Mouse (Mus musculus) forebrain, embryonic 14.5 days (tissue): ENCODE data around the gene Xpo4. TPM values are rescaled to one million over a fixed set of nuclear protein-coding genes. Genes with fewer than 3 reads are reported as not detected.

Source experiments
- ATAC-seq: fragments of 200-750 bp; cut with Nextera tagmentation; 2 replicates; pipeline ENCODE4 v1.8.0; 2017; ENCODE audit warnings: mild to moderate bottlenecking, moderate library complexity
- DNase-seq: peaks from one replicate; pipeline ENCODE4 v3.0.0-alpha.2; 2015; ENCODE audit warnings: low spot score
- H3K27ac ChIP-seq: fragments of 300-500 bp; sonication (generic); 2 replicates; pipeline ENCODE4 v1.5.1; 2014; ENCODE audit warnings: low read depth, mild to moderate bottlenecking, control low read depth, low read length, moderate library complexity
- H3K27me3 ChIP-seq: fragments of 300-500 bp; sonication (generic); replicated peaks from 2 replicates; pipeline ENCODE4 v1.6.1; 2014; ENCODE audit warnings: low read length, control low read depth, mixed read lengths; ENCODE audit not compliant: control insufficient read depth, insufficient read depth
- H3K36me3 ChIP-seq: fragments of 300-500 bp; sonication (generic); 2 replicates; pipeline ENCODE4 v1.6.1; 2014; ENCODE audit warnings: low read length, control low read depth; ENCODE audit not compliant: control insufficient read depth, insufficient read depth
- H3K4me1 ChIP-seq: fragments of 300-500 bp; sonication (generic); 2 replicates; pipeline ENCODE4 v1.6.1; 2014; ENCODE audit warnings: antibody characterized with exemption, low read length, control low read depth; ENCODE audit not compliant: control insufficient read depth, insufficient read depth
- H3K4me2 ChIP-seq: fragments of 300-500 bp; sonication (generic); 2 replicates; pipeline ENCODE4 v1.6.1; 2014; ENCODE audit warnings: mild to moderate bottlenecking, control low read depth, low read length
- H3K4me3 ChIP-seq: fragments of 300-500 bp; sonication (generic); 2 replicates; pipeline ENCODE4 v1.5.1; 2014; ENCODE audit warnings: low read depth, low read length, control low read depth
- H3K9ac ChIP-seq: fragments of 300-500 bp; sonication (generic); 2 replicates; pipeline ENCODE4 v1.6.1; 2014; ENCODE audit warnings: mild to moderate bottlenecking, low read length, control low read depth, moderate library complexity
- H3K9me3 ChIP-seq: fragments of 300-500 bp; sonication (generic); replicated peaks from 2 replicates; pipeline ENCODE4 v1.6.1; 2016; ENCODE audit warnings: low read length, control low read depth, mixed read lengths; ENCODE audit not compliant: control insufficient read depth
- WGBS: fragments of 180-500 bp; shearing (Covaris S2); extraction: QIAGEN DNeasy Blood & Tissue Kit; methylation state at CpG from one replicate; pipeline ENCODE4 v1.1.7; 2014; 5-methylcytosine and 5-hydroxymethylcytosine counted together
- polyA plus RNA-seq: library from polyadenylated mRNA; unstranded; fragments of >200 nt; fragmentation: Nextera tagmentation; extraction: Ambion mirVana; gene quantifications from 2 replicates; pipeline ENCODE4 v1.2.1, GENCODE M21; 2014

The Xpo4 gene
- polyA plus RNA-seq, 1 experiment from 2014 or later, result 13.7 TPM

DNA sequence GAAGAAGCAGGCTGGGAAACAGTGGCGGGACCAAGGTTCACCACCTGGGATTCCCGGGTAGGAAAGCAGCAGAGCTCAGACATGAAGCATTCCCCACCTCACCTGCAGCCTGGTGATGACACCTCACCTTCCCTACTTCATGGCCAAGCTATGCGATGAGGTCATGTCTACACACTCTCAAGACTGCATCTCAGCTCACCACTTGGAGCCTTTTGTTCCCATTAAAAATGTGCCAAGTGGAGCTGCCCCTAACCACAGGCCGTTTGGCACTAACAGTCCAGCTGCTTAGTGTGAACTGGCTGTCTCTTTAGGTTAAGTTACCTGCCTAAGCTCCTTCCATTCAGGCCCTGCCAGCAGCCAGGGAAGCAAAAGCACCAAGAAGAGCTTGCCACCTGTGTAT is 39.8 kb upstream of the Xpo4 start:
- H3K9ac ChIP-seq, result no peak overlapping the region
- H3K4me3 ChIP-seq, result no peak overlapping the region
- H3K27ac ChIP-seq, result no peak overlapping the region
- no peaks in the 10 kb centered on the region for H3K9me3 ChIP-seq
- H3K4me2 ChIP-seq, result no peak overlapping the region
- WGBS, result 79% methylated on average over 4 of the region's 4 CpGs
- H3K27me3 ChIP-seq, result no peaks in the 10 kb centered on the region
- H3K36me3 ChIP-seq, result no peaks in the 10 kb centered on the region; the same call in 1 of the 2 replicates
- no peak for DNase-seq
- no peak for ATAC-seq
- H3K4me1 ChIP-seq, result peaks cover 13% of the 10 kb centered on the region

DNA sequence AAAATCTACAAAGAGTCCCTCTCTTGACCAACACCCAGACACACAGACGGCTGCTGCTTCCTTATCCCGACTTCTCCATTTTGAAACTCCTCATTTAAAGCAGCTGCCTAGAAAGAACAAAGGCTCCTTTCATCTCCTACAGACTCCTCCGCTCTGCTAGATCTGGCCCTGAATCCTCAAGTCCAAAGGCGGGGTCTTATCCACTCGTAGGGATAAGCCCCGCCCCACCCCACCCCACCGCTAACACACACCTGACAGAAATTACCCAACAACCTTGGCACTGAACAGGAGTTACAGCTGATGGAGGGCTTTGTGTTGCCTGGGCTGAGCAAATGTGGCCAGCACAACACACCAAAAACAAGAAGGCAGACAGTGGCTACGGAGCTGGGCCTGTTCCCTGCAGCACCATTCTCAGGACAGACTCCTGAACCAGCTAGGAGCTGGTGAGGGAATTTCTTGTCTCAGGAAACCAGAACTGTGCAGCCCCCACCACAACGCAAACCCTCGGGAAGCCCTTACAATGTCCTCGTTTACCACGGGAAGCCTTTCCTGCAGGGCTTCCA is 36.8 kb upstream of the Xpo4 start:
- ATAC-seq (peak; percentile 73), DNase-seq (peak; percentile 75)
- WGBS, result 26% methylated on average over 12 of the region's 12 CpGs
- H3K4me3 ChIP-seq, result no peak overlapping the region
- no peak overlapping the region for H3K9ac ChIP-seq
- H3K4me1 ChIP-seq, result peaks cover 2% of the 10 kb centered on the region
- H3K27me3 ChIP-seq, result no peaks in the 10 kb centered on the region
- no peak overlapping the region for H3K4me2 ChIP-seq
- H3K27ac ChIP-seq, result peak overlapping the region; percentile 77
- no peaks in the 10 kb centered on the region for H3K9me3 ChIP-seq
- peaks cover 19% of the 10 kb centered on the region for H3K36me3 ChIP-seq

DNA sequence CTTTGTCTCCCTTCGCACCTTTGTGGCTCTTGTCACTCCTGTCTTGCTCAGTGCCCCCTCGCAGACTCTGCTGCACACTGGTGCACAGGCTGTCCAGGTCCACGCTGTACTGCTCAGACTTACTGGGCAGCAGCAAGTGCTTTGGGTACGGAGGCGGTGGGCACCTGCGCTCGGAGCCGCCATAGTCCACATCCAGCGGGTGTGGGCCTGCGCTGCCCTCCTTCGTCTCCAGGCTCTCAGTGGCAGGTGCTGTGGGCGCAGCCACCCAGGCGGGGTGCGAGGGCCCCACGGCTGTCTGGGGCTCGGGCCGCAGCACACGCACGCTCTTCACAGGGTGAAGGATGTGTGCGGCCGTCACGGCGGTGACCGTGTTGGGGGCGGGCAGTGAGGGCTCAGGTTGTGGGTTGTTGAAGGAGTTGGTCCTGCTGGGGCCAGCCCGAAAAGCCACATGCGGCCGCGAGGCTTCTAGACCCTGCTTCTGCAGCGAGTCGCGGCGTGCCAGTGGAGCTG is 34.3 kb upstream of the Xpo4 start:
- DNase-seq (no peak), ATAC-seq (no peak)
- no peak overlapping the region for H3K4me3 ChIP-seq
- no peaks in the 10 kb centered on the region for H3K27me3 ChIP-seq
- H3K4me2 ChIP-seq, result no peak overlapping the region
- no peaks in the 10 kb centered on the region; the same call in 1 of the 2 replicates for H3K4me1 ChIP-seq
- H3K9me3 ChIP-seq, result no peaks in the 10 kb centered on the region
- 97% methylated on average over 33 of the region's 33 CpGs for WGBS
- H3K27ac ChIP-seq, result no peak overlapping the region
- no peak overlapping the region for H3K9ac ChIP-seq
- H3K36me3 ChIP-seq, result peaks cover 33% of the 10 kb centered on the region

DNA sequence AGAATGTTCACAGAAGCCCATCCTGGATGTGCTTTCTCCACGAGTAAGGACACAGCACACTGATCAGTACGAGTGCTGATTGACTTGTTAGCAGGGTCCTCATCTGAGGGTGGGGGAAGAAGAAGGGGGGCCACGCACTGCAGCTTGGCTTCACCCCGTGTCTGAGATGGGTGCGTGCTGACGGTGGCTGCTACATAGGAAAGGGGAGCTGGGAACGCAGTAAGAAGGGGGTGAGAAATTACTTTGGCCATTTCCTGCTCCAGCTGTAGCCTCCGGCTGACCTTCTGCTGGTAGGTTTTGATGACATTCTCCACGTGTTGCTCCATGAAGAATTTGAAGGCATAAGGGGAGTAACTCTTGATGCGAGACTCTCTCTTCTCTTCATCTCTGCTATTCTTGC is 33.8 kb upstream of the Xpo4 start:
- H3K27me3 ChIP-seq, result no peaks in the 10 kb centered on the region
- H3K9ac ChIP-seq, result no peak overlapping the region
- no peak overlapping the region for H3K4me2 ChIP-seq
- no peak for DNase-seq
- WGBS, result 92% methylated on average over 10 of the region's 10 CpGs
- no peaks in the 10 kb centered on the region; the same call in 1 of the 2 replicates for H3K4me1 ChIP-seq
- H3K27ac ChIP-seq, result no peak overlapping the region
- no peaks in the 10 kb centered on the region for H3K9me3 ChIP-seq
- peaks cover 38% of the 10 kb centered on the region for H3K36me3 ChIP-seq
- H3K4me3 ChIP-seq, result no peak overlapping the region
- ATAC-seq, result no peak

DNA sequence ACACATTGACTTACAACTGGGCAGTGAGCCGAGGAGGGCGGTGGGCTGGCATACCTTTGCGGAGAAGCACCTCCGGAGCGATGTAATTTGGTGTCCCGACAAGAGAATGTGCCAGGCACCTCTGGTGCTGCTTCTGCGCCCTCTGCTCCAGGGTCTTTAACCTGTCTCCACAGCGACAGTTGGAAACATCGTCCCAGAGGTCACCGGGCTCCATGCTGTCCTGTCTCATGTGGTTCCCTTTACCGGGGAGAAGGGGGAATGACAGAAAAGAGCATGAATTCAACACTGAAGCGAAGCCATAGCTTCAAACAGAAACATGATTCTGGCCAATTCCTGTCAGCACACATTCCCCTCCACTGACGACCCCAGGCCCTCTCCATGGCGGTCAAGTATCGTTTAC is 30.8 kb upstream of the Xpo4 start:
- H3K36me3 ChIP-seq, result peaks cover 42% of the 10 kb centered on the region
- whole genome bisulfite sequencing, result 95% methylated on average over 15 of the region's 15 CpGs
- H3K4me1 ChIP-seq, result no peaks in the 10 kb centered on the region
- no peak overlapping the region for H3K27ac ChIP-seq
- DNase-seq (no peak), ATAC-seq (no peak)
- no peaks in the 10 kb centered on the region for H3K9me3 ChIP-seq
- H3K9ac ChIP-seq, result no peak overlapping the region
- H3K4me3 ChIP-seq, result no peak overlapping the region
- H3K4me2 ChIP-seq, result no peak overlapping the region
- no peaks in the 10 kb centered on the region for H3K27me3 ChIP-seq

DNA sequence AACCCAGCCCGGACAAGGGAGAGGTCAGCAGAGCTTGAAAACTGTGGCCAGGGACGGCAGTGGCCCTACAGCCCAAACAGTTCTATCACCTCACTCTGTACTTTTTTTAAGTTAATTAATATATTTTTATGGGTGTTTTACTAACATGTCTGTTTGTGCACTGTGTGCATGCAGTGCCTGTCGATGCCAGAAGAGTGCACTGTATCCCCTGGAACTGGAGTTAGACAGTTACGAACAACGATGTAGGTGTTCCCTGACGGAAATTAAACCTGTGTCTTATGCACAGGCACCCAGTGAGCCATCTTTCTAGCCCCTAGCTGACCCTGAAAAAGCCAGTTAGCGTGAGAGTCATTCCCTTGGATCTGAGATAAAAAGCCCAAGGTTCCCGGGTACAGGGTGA is 30.3 kb upstream of the Xpo4 start:
- ATAC-seq (no peak), DNase-seq (no peak)
- H3K9me3 ChIP-seq, result no peaks in the 10 kb centered on the region

DNA sequence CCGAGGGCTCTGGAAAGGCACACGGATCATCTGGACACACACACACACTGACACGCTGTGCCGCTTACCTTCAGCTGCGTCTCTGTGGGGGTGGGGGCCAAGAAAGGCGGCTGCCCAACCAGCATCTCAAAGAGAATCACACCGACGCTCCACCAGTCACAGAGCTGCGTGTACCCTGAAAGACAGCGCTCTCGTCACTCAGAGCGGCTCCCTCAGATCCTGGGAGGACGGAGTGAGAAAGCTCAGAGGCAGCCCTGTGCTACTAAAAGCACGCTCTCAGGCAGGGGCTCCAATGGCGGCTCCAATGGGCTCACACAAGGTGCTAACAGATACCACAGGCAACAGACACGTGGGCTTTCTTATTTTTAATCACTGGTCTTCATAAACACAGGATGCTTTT is 29.0 kb upstream of the Xpo4 start:
- WGBS, result 84% methylated on average over 16 of the region's 16 CpGs
- no peak overlapping the region for H3K9ac ChIP-seq
- no peak overlapping the region for H3K4me3 ChIP-seq
- no peak overlapping the region for H3K4me2 ChIP-seq
- no peaks in the 10 kb centered on the region for H3K27me3 ChIP-seq
- H3K9me3 ChIP-seq, result no peaks in the 10 kb centered on the region
- H3K27ac ChIP-seq, result no peak overlapping the region
- H3K36me3 ChIP-seq, result peaks cover 42% of the 10 kb centered on the region
- no peaks in the 10 kb centered on the region for H3K4me1 ChIP-seq
- ATAC-seq (no peak), DNase-seq (no peak)

More for the DNA sequence above, 30.3 kb upstream of the Xpo4 start:
- Histone ChIP-seq H3K4me2 (no peak overlapping the region), H3K4me3 (no peak overlapping the region), H3K36me3 (peaks cover 45% of the 10 kb centered on the region), H3K4me1 (no peaks in the 10 kb centered on the region), H3K9ac (no peak overlapping the region), H3K27me3 (no peaks in the 10 kb centered on the region), H3K27ac (no peak overlapping the region)
- 90% methylated on average over 8 of the region's 8 CpGs for WGBS

GRCm38 (mm10) chr14:57692517-57693130 is 27.4 kb upstream of the Xpo4 start:
- Histone ChIP-seq H3K9ac (no peak overlapping the region), H3K36me3 (peaks cover 36% of the 10 kb centered on the region), H3K27me3 (no peaks in the 10 kb centered on the region), H3K4me3 (no peak overlapping the region), H3K27ac (no peak overlapping the region), H3K9me3 (no peaks in the 10 kb centered on the region), H3K4me2 (no peak overlapping the region), H3K4me1 (no peaks in the 10 kb centered on the region)
- DNase-seq (no peak), ATAC-seq (no peak)
- WGBS, result 94% methylated on average over 17 of the region's 17 CpGs

- Histone ChIP-seq H3K27me3 (no peaks in the 10 kb centered on the region), H3K4me3 (no peak overlapping the region), H3K9ac (no peak overlapping the region), H3K4me1 (no peaks in the 10 kb centered on the region), H3K27ac (no peak overlapping the region), H3K4me2 (no peak overlapping the region), H3K36me3 (peaks cover 27% of the 10 kb centered on the region), H3K9me3 (no peaks in the 10 kb centered on the region)
- DNase-seq (no peak), ATAC-seq (no peak)
- 95% methylated on average over 24 of the region's 24 CpGs for WGBS
Observed at GRCm38 (mm10) chr14:57691316-57691715, 26.1 kb upstream of the Xpo4 start.
